Mouse (Mus musculus) thymus, postnatal 0 days (tissue): ENCODE data around the gene Trpm4. TPM values are rescaled to one million over a fixed set of nuclear protein-coding genes. Genes with fewer than 3 reads are reported as not detected.
A peak's percentile ranks its signal among the peaks of the same experiment; 100 is the strongest.
"Not testable (repeated sequence)": the region's sequence is repeated elsewhere in the genome, so short reads cannot be mapped to it uniquely, and the experiment has no call there.

ENCODE experiments used
- DNase-seq: peaks from one replicate; pipeline ENCODE4 v3.0.0-alpha.2; 2015; ENCODE audit warnings: low spot score
- polyA plus RNA-seq: library from polyadenylated mRNA; unstranded; fragments of >200 nt; fragmentation: Nextera tagmentation; extraction: Ambion mirVana; gene quantifications from 2 replicates; pipeline ENCODE4 v1.2.1, GENCODE M21; 2015

Gene Trpm4
- 4.9 and 5.2 TPM in 2 replicates for polyA plus RNA-seq

DNA sequence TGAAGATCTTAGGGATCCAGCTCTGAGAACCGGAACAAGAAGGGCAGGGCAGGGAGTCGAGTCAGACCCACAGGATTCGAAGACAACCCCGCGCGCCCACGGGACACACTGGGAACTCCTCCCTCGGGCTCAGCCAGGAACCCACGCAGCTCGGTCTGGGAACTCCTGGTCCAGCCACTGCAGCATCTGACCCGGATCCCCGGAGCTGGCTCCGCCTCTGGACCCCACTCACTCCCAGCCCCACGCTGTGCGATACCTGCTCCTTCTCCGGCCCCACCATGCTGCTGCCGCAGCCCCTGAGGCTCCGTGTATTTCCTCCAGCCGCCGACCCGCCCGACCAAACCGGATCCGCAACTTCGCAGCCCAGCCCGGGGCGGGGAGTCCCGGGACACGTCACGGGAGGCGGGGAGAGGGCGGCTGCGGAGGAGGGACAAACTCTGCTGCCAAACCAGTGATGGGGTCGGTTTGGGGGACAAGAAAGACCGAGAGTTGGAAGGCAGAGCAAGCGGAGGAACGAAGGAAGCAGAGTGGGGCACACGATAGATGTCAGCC lies at the start of gene Trpm4:
Gene Trpm4, minus strand, starts transcription at position 350 of the 552 bp plus-strand sequence.
- peak; percentile 84 for DNase-seq

DNA sequence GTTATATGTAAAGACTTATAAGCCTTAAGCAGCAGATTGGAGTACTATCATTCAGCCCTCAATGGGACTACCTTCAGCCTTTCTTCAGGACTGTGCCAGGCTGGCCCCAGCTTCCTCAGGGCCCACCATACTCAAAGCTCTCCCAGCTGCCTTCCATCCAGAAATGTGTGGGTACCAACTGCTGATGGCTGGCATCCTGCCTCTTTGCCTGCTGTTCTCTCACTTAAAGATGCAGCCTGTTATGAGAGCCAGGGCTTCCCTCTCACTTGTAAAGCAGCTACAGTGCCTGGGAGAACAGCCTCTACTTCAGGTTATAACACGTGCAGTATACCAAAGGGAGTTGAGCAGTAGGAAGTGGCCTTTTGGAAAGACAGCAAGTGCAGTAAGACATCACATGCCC lies 42.5 kb upstream of the Trpm4 start:
- DNase-seq = no peak

DNA sequence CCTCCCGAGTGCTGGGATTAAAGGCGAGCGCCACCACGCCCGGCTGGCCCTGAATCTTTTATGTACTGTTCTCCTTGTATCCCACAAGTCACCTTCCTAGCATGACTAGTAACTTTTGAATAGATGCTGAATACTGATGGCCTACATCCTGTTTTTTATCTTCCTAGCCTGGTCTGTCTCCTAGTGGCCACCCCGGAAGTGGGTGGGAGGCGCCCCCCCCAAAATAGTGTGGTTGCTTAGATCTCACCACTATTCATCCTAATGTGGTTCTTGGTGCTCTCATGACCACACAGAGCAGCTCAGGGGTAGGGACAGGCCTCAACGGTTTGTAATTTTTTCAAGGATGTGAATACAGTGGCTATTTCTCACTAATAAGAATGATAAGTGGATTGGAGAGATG lies 41.0 kb upstream of the Trpm4 start:
- DNase-seq = no peak

DNA sequence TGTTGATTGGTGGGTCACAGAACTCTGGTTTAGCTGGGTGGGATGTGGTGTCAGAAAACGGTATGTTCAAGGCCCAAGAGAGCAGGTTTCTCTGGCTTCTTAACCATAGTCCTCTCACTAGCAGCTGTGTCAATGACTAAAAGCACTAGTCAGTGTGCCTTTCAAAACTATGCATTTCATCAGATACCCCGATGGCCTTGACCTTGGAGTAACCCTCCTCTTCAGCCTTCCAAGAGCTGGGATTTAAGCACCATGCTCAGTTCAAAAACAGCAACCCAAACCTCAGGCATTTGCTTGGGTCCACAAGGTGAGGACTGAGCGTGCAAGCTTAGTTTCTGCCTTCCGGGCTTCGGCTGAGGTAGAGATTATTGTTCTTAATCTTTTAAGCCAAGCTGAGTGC lies 38.8 kb upstream of the Trpm4 start:
- DNase-seq = no peak

DNA sequence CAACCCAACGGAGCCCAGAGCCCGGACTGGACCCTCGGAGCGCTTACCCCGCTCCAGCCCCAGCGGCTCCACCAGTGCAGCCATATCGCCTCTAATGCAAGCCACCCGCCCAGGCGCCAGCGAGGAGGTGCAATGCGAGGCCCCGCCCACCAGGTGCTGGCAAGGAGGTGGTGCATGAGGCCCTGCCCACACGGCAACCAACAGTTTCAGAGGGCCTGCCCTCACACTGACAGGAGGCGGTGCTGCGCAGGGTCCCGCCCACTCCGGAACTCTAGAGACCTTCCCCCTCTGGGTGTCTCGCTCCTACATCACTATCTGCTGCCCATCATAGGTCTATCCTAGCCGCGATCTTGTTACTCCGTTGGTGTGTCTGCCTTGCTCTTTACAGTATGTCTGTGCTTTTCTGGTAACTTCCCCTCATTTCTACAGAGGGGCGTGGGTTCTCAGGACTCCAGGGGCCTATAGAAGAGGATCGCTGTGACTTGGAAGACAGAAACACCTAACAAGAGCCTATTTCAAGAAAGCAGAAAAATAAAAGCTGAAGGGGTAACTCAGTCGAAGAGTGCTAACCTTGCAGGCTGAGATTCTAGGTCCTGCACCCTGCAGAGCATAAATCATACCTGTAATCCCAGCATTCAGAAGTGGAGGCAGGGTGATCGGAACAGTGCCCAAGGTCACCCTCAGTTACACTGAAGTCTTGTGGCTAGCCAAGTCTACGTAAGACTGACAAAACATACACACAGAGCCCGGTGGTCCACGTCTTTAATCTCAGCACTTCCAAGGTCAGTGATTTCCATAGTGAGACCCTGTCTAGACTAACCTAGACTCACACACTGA lies 37.1 kb upstream of the Trpm4 start, which contains the start of gene Lin7b:
Gene Lin7b, minus strand, starts transcription at position 109 of the 837 bp plus-strand sequence.
- DNase-seq = peak; percentile 93

DNA sequence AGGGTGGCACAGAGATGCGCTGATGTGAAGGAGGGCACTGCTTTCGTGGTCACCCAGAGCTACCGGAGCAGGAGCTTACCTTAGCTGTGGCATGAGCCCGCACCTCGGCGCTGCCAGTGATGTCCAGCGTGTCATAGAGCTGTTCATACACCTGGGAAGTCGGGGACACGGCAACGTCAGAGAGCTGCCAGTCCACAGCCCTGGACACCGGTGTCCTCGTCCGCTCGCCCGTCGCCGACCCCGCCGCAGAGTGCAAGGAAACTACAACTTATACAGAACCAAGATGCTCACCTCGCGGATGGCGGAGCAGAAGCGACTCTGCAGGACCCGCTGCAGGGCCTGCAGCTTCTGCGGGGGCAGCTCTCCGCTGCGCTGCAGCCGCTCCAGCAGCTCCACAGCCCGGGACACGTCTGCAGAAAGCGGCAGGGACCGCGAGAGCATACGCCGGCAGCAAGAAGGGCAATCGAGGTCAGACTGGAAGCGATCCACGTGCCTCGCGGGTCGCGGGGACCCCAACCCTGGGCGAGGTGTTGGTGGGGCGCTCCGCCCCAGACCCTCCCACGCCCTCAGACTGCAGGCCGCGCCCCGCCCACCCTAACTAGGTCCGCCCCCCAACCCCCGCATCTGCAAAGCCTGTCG lies 36.4 kb upstream of the Trpm4 start:
- no peak for DNase-seq

DNA sequence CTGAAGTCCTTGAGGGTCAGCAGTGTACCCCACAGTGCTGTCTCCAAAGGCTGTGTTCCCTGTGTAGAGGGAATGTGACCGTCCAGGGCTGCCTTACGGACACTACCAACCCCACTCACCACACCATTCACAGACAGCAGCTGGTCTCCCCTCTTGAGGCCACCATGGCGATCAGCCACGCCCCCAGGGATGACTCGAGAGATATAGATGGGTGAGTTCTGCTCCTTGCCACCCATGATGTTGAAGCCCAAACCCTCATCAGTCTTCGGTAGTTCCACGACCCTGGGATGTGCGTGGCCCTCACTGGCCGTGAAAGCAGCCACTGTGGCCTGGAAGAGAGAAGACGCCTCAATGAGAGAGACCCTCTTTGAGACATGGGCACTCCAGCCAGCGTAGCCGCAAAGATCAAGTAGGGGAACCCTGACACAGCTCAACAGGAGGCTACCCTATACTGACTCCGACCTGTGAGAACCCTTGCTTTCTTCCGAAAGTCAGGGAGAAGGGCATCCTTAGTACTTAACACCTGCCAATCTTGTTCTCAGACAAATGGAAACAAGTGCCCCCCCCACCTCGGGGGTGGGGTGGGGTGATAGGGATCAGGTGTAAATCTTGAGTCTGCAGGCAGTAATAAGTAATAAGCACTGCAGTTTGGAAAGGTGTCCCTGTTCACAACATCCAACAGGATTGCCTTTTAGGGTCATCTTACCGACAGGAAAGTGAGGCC lies 35.6 kb upstream of the Trpm4 start:
- DNase-seq = no peak

DNA sequence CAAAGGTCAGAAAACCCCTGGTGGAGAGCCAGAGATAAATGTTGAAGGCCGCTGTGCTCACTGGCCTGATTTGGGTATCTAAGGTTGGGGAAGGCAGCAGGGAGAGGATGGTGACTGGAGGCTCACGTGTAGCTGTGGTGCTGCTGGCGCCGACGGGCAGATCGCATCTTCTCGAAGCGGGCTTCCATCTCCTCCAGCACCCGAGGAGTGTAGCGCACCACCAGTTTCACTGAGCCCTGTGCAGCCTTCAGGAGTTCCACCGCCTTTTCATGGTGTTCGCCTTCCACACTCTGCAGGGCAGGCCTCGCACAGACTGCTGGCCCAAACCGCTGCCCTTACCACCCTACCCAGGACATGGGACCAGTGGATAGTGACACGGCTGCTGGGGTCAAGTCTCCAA lies 34.6 kb upstream of the Trpm4 start:
- DNase-seq = no peak

DNA sequence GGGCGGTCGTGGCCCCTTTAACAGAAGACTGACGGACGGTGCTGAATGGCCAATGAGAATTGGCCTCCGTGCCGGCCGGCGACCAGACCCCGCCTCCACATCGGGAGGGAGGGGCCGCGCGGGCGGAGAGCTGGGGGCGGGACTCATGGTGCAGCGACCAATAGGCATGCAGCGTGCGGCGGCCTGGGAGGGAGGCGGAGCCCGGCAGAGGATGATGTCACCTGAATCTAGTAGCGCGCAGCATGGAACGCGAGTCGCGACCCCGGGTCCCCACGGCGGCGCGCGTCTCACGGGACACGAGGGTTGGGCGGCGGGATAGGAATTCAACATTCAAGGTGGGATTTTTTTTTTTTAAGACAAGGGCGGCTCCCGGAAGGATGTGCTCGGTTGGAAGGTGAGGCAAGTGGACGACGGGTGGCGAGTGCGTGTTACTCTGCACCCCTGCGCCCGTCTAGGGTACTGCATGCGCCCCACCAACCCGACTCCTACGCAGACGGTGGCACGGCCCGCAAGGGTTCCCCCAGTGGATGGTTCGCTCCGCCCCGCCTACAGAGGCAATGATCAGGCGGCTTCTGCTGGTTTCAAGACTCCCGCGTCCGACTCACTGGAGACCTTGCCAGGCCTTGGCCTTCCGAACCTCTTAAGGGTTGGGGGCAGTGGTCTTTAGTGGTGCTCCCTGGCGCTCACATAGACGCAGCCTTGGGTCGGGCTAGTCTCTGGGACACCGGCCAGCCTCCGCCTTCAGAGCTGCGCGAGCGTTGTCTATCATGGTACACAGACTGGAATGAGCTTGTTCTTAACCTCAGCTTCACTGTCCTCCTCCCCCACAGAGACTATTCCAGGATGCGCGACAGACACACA lies 33.7 kb upstream of the Trpm4 start:
- DNase-seq = peak; percentile 96

DNA sequence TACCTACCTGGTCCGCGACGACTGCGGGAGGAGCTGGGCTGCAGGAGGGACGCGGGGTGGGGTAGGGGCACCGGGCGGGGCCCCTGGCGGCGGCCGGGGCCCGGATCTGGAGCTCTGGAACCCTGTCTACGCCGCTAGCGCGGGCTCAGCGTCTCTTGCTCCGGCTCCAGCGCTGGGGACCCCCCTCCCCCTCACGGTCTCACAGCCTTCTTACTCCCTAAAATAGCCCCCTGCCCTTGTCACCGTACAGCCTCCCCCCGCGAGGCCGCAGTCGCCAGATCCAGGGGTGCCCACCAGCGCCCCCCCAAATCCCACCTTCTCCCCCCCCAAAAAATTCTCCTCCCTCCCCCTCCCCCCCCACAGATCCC lies 33.1 kb upstream of the Trpm4 start, which contains the start of gene Ppfia3:
Gene Ppfia3, minus strand, starts transcription at position 368 of the 368 bp plus-strand sequence.
- peak; percentile 40 for DNase-seq

DNA sequence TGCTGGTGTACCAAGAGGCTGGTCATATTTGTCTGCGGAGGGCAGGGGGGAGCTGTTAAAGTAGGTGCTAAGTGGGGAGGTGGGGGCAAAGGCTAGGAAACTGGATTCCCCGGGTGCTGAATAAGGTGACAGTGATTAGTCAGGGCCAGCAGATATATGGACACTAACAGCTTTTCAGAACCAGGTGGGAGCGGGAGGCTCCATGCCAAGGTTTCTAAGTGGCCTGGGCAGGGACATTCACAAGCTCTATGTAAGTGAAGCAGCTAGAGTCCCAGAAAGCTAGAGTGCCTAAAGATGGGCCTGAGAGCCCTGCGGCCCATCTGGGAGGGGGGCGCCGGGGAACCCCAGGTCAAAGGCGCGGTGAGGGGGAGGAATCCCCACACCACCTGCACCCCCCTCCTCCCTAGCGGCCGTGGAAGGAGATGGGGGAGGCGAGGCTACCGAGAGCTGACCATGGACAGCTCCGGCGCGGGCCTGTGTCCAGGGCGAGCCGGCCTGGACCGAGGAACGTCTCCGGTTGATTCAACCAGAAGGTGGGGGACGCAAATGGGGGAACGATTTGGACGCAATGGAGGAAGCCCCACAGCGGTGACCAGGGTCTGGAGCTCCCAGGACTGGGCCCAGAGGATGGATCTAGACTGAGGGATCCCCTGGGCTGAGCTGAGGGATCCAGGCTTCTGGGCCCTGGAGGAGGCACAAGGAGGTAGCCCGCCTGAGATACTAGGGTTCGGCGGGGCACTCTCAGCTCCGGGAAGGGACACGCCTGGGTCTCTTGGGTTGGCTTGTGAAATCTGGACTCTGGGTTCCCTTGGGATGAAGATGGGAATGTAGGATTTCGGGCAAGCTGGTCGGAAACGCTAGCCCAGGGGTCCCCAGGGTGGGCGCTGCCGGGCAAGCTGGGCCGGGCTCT lies 32.4 kb upstream of the Trpm4 start:
- DNase-seq = no peak

DNA sequence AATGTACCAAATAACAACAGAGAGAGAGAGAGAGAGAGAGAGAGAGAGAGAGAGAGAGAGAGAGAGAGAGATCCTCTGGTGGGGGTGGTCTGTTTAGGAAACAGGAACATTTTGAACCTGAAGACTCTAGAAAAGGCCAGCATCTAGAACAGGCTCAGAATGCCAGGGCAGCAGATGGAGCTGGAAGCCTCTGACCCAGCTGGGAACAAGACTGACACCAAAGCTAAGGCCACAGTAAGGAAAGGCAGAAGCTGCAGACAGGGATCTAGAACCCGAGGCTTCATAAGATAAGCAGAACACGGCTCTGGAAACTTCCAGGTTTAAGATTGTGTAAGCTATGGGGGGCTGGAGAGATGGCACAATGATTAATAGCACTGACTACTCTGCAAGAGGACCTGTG lies 30.4 kb upstream of the Trpm4 start:
- no peak for DNase-seq

DNA sequence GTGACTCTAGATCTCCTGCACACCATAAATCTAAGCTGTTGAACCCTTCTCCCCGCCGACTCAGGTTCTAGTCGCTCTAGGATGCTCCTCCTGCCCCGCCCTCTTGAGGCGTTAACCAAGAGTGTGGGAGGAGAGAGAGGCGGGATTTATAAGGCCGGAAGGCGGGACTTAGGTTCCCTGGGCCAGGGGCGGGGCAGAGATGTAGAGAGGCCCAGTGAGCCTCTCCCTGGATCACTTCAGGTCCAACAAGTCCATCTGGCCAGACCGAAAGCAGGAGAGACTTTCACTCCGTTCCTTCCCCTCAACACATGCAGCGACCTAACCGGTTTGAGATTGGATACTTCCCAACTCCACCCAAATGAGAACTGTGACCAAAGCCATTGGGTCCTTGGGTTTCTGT lies 29.2 kb upstream of the Trpm4 start:
- peak; percentile 65 for DNase-seq

DNA sequence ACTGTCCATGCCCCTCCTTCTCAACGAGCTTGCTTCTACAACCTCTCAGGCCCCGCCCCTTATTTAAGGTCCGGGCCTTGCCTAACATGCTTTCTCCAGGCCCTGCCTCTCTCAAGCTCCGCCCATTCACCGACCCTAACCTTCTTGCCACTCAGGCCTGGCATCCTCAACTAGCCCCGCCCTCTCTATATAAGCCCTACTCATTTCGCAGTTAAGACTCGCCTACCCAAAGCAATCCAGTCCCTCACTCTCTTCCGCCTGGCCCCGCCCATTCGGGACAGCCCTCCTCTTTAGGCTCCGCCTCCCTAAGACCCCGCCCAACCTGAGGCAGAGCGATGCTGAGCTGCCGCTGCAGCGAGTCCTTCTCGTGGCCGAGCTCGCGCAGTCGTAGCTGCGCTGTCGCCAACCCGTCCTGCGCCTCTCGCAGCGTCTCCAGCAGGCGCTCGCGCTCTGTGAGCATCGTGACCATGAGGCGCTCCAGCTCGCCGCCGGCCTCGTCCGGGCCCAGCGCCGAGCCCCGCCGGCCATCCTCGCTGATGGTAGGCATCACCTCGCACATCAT lies 27.7 kb upstream of the Trpm4 start:
- DNase-seq = peak; percentile 74

DNA sequence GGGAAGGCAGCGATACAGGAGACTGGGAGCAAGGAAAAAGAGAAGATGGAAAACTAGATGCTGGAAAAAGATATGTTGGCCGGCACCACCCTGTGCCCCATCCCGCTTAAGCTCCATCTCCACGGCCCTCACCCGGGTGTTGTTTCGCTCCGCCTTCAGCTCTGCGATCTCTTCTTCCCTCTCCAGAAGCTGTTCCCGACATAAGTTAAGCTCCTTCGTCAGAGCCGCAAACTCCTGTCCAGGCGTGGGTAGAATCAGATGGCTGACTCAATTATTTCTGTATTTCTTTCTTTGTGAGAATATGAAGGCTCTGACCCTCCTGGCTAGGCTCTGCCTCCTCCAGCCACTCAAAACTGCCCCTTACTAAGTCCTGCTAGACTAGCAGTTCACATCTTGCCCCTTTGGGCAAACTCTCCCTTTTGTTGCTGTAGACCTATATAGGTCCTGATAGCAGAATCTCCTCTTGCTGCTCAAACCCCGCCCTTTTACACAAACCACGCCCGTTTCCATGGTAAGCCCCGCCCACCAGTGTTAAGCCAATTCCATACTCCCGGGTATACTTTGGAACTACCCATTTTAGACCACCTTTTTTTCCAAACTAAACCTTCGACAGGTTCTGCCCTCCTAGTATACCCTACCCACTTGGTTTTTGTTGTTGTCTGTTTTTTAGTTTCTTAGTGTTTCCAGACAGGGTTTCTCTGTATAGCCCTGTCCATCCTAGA lies 27.0 kb upstream of the Trpm4 start:
- DNase-seq = no peak

DNA sequence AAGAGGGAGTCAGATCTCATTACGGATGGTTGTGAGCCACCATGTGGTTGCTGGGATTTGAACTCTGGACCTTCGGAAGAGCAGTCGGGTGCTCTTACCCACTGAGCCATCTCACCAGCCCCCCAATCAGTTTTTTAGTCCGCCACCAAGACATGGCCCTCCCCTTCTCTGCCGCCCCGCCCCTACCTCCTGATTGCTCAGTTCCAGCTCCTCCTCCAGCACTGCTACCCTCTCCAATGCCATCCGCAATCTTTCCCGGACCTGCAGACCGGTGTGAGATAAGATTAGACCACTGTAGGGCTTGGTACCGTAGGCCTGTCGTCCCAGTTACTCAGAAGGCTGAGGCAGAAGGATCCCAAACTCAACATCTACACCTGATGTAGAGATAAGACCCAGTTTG lies 25.5 kb upstream of the Trpm4 start:
- not testable (repeated sequence) for DNase-seq

DNA sequence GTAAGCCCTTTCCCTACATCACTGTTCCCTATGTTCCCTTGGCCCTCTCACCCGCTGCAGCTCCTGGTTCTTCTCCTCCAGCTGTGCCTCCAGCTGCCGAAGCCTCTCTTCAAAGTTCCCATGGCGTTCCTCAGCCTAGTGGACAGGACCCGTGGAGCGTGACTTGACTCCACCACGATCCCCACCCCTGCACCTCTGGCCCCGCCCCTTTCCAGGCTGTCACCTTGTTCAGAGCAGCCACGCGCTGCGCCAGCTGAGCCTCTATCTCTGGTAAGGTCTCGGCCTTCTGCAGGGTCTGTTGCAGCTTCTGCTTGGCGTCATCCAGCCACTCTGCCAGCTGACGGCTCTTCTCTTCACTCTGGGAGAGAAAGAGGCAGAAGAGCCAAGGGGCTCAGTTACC lies 22.5 kb upstream of the Trpm4 start:
- DNase-seq = no peak

DNA sequence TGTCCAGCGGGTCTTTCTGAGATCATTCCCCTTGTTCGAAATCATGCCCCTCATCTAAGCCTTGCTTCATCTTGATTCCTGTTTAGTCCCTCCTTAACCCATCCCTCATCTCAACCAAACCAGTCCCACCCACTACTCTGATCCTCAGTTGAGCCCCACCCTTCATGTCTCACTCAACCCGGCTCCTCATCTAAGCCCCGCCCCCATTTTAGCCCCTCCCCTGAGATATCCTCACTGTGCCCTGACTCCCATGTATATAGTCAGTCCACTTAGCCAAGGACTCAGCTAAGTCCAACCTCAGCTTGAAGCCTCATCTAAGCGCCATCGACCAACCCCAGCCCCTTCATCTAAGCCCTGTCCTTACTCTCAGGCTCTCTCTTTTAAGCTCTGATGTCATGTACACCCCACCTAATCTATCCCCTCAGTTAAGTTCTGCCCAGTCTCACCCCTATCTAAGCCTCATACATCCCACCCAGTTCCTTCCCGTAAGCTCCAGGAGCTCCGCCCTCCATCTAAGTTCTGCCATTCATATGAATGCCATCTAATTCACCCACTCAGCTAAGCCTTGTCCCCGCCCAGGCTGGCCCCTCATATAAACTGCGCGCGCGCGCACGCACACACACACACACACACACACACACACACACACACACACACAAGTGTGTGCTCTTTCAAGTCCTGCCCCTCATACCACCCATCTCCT lies 21.9 kb upstream of the Trpm4 start:
- no peak for DNase-seq
